9 mouse cellular contexts compared by ENCODE assay signal in genomic region chr2:82052338-82053184, GRCm38 (mm10). TPM values are rescaled to one million over a fixed set of nuclear protein-coding genes. Genes with fewer than 3 reads are reported as not detected.
A peak's percentile ranks its signal among the peaks of the same experiment; 100 is the strongest.
DNase-seq lines count a peak whose midpoint lies in the region; ATAC-seq and TF ChIP-seq lines count a peak whose summit lies in the region.
"Had no signal": no experiment of that assay in that cellular context is flagged by ENCODE, and none has a peak within 500 bp of the region (broad histone marks: within the 10 kb centered on the region; RNA-seq: fewer than 3 reads in every experiment).

No protein-coding gene starts in this region.

- no peaks in the 10 kb centered on the region for H3K36me3 ChIP-seq in liver, postnatal 0 days (replicated peaks; ENCODE audit: insufficient read depth, low read length)
- H3K36me3 ChIP-seq in stomach, embryonic 16.5 days (ENCODE audit: control insufficient read depth, insufficient read depth, low read length) = no peaks in the 10 kb centered on the region

- H3K4me1 ChIP-seq in embryonic fibroblast, embryonic 13.5 days (ENCODE audit: control insufficient read depth, insufficient read depth, low read length) = no peaks in the 10 kb centered on the region; the same call in 1 of the 2 replicates
- no peaks in the 10 kb centered on the region; the same call in 1 of the 2 replicates for H3K4me1 ChIP-seq in liver, postnatal 0 days (ENCODE audit: insufficient read depth)
- no peaks in the 10 kb centered on the region; the same call in 1 of the 2 replicates for H3K4me1 ChIP-seq in stomach, embryonic 16.5 days (ENCODE audit: control insufficient read depth, insufficient read depth, low read length)

- peak overlapping the region; percentile 15; the same call in 1 of the 2 replicates for H3K4me3 ChIP-seq in embryonic fibroblast, embryonic 13.5 days (ENCODE audit: insufficient read depth, low read length)
- H3K4me3 ChIP-seq in layer of hippocampus, adult 2 months = peak overlapping the region; percentile 63
- H3K4me3 ChIP-seq in liver, postnatal 0 days (ENCODE audit: low read depth, low read length) = peak overlapping the region; percentile 48
- peak overlapping the region; percentile 66 for H3K4me3 ChIP-seq in stomach, embryonic 16.5 days (replicated peaks; ENCODE audit: low read length)

- peaks cover 25% of the 10 kb centered on the region for H3K27me3 ChIP-seq in liver, postnatal 0 days (ENCODE audit: insufficient read depth, low read length)
- H3K27me3 ChIP-seq in stomach, embryonic 16.5 days (ENCODE audit: control insufficient read depth, insufficient read depth, low read length) = peaks cover 30% of the 10 kb centered on the region

- no peak for ATAC-seq in liver, postnatal 0 days
- ATAC-seq in stomach, embryonic 16.5 days (ENCODE audit: insufficient read depth, low FRiP score) = peak; percentile 21; the same call in 1 of the 2 replicates

- no peak for TF ChIP-seq POLR2A in embryonic fibroblast, embryonic 13.5 days (IDR thresholded peaks at IDR 0.05; ENCODE audit: low read depth, low read length)

- no peak overlapping the region for H3K27ac ChIP-seq in embryonic fibroblast, embryonic 13.5 days (ENCODE audit: insufficient read depth, low read length)
- H3K27ac ChIP-seq in layer of hippocampus, adult 2 months = peak overlapping the region; percentile 93
- H3K27ac ChIP-seq in liver, postnatal 0 days (ENCODE audit: low read depth) = no peak overlapping the region
- H3K27ac ChIP-seq in stomach, embryonic 16.5 days (ENCODE audit: low read length) = no peak overlapping the region

- 4% methylated on average over 34 of the region's 34 CpGs for WGBS in liver, postnatal 0 days (ENCODE audit: insufficient replicate concordance)
- 5% methylated on average over 32 of the region's 34 CpGs for WGBS in stomach, embryonic 16.5 days

- H3K4me2 ChIP-seq in liver, postnatal 0 days (ENCODE audit: low read depth, low read length) = peak overlapping the region; percentile 83
- peak overlapping the region; percentile 96 for H3K4me2 ChIP-seq in stomach, embryonic 16.5 days (ENCODE audit: low read depth, low read length)

- H3K9ac ChIP-seq in liver, postnatal 0 days (replicated peaks) = no peak overlapping the region
- peak overlapping the region; percentile 71 for H3K9ac ChIP-seq in stomach, embryonic 16.5 days (ENCODE audit: low read length)

- peak; percentile 6 for DNase-seq in adrenal gland, postnatal 10 days
- no peak for DNase-seq in adrenal gland, postnatal 4 days (ENCODE audit: low spot score in 2 of 2)
- peak; percentile 37 for DNase-seq in ZHBTc4 (ENCODE audit: low read depth, low spot score)
- DNase-seq in layer of hippocampus, adult 2 months (ENCODE audit: low spot score in 2 of 2) = peak; percentile 50 to 71
- no peak for DNase-seq in liver, postnatal 0 days
- no peak for DNase-seq in gastrocnemius, postnatal 10 days

- no peak for TF ChIP-seq CTCF in embryonic fibroblast, embryonic 13.5 days (IDR thresholded peaks at IDR 0.05; ENCODE audit: borderline replicate concordance, insufficient read depth, low read length)
- no peak for TF ChIP-seq CTCF in layer of hippocampus, adult 2 months (conservative IDR thresholded peaks at IDR 0.05)
- no peak for TF ChIP-seq CTCF in liver, postnatal 0 days (IDR thresholded peaks at IDR 0.05; ENCODE audit: low read depth)

- TF ChIP-seq EP300 in liver, postnatal 0 days (IDR thresholded peaks at IDR 0.05; ENCODE audit: low read depth) = no peak

- H3K9me3 ChIP-seq in liver, postnatal 0 days (ENCODE audit: low read length) = no peaks in the 10 kb centered on the region
- H3K9me3 ChIP-seq in stomach, embryonic 16.5 days (replicated peaks; ENCODE audit: control insufficient read depth, low read length) = no peaks in the 10 kb centered on the region

RNA-seq across cellular contexts. Expression of gene Zfp804a, which starts 0.5 kb away (rescaled TPM):
- total RNA-seq in adrenal gland, postnatal 10 days (2021) = 1 to 10 TPM in 1 of 2 experiments, under 1 TPM in 1; 0.72 to 1.5 TPM
- total RNA-seq in adrenal gland, postnatal 4 days (2021) = 1 to 10 TPM; 1.6 to 2.9 TPM
- polyA plus RNA-seq in embryonic fibroblast, embryonic 13.5 days (2011; ENCODE audit: insufficient read length, low read depth, missing spikeins) = 0.13 and 0.14 TPM in 2 replicates
- 10 to 100 TPM; 21.5 to 24.4 TPM for total RNA-seq in layer of hippocampus, adult 2 months (2021)
- not detected in 2 replicates for polyA plus RNA-seq in liver, postnatal 0 days (2015; fragmentation: Nextera tagmentation; extraction: Ambion mirVana)
- 1.6 TPM in 2 replicates for polyA plus RNA-seq in stomach, embryonic 16.5 days (2015; fragmentation: Nextera tagmentation; extraction: Ambion mirVana)
- total RNA-seq in gastrocnemius, postnatal 10 days (2021) = not detected
- polyA plus RNA-seq: spleen, adult 2 months had no signal

Comparison
In these comparisons a context has a peak if more than half of its experiments do, and no peak if none do; other contexts are left out.
1. DNase-seq: peak in adrenal gland, postnatal 10 days (single experiment), ZHBTc4 (single experiment) and layer of hippocampus, adult 2 months (2 of 2); none in adrenal gland, postnatal 4 days (0 of 2), liver, postnatal 0 days (single experiment) and gastrocnemius, postnatal 10 days (single experiment).
2. H3K4me3 ChIP-seq: peak in every context shown above with its lines; median percentile 66 in stomach, embryonic 16.5 days; 63 in layer of hippocampus, adult 2 months; 48 in liver, postnatal 0 days; 15 in embryonic fibroblast, embryonic 13.5 days.
3. RNA of gene Zfp804a, which starts 0.5 kb away (total RNA-seq): 21.5 to 24.4 TPM in layer of hippocampus, adult 2 months; 1.6 to 2.9 TPM in adrenal gland, postnatal 4 days, 0.72 to 1.5 TPM in adrenal gland, postnatal 10 days and not detected in gastrocnemius, postnatal 10 days; every median in the first group is over 4 times any median in the second.